Mouse (Mus musculus) layer of hippocampus, postnatal 14 days (tissue): ENCODE data around the gene Ccni. TPM values are rescaled to one million over a fixed set of nuclear protein-coding genes. Genes with fewer than 3 reads are reported as not detected.

Source experiments
- DNase-seq, 2 experiments: peaks; one replicate each; pipeline ENCODE4 v3.0.0; 2021 to 2022; ENCODE audit warnings: low spot score in 2 of 2, mixed read lengths in 1 of 2
- long read RNA-seq, 2 experiments: library from polyadenylated mRNA; stranded (forward); transcript quantifications; one replicate each; pipeline ENCODE4 v2.0.0; 2021
- total RNA-seq, 2 experiments: library from RNA; stranded (reverse); gene quantifications; 2 replicates each; pipeline ENCODE4 v1.2.3; 2021

Gene Ccni
- total RNA-seq: 100 to 1,000 TPM; 327 to 330 TPM
- long read RNA-seq, experiment 1, transcript Ccni-201 (7 exons, 2,804 nt): major isoform, 83 of 98 reads
- long read RNA-seq, experiment 1, partial matches to known transcripts: 5 of 98 reads
- long read RNA-seq, experiment 1, other reads (novel, unspliced or antisense): 10 of 98 reads
- long read RNA-seq, experiment 2, transcript Ccni-201 (7 exons, 2,804 nt): major isoform, 88 of 106 reads
- long read RNA-seq, experiment 2, partial matches to known transcripts: 3 of 106 reads
- long read RNA-seq, experiment 2, other reads (novel, unspliced or antisense): 15 of 106 reads

DNA sequence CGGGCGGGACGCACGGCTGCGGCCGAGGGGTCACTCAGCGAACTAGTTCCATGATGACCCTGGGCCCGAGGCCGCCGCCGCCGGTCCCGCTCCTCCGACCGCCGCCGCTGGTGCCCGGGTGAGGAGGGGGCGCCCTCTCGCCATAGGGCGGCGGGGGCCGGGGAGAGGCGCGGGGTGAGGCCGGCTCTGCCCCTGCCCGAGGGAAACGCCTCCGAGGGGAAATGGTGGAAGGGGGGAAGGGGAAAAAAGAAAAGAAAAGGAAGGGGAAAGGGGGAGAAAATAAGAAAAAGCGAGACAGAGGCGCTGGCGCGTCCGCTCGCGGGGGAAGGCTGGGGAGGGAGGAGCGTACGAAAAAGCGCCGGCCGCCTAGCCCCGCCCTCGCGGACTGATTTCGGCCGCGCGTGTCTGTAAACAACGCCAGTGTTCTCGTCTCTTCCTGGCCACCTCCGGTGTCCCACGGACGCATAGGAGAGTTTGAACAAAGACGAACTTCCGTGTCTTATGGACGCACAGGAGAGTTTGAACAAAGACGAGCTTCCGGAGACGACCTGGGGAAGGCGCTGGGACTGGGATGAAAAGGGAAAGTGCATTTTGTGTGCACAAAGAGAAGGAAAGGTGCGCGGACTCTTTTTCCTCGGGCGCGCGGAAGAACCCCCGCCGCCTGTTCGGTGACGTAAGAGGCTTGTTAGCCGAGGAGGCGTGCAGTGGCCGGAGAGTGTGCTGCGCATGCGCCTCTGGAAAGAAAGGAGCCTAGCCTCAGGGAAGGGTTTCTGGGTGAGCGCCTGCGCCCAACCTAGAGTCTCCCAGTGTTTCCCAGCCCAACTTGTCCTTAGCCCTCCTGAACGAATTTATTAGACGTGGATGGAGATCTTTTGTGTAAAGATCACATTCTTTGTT lies at the start of gene Ccni, which contains the start of gene 2010109A12Rik:
Ccni (minus strand) TSS at position 387 of the 897 bp plus-strand sequence.
2010109A12Rik (plus strand) TSS at position 410 of the 897 bp plus-strand sequence.
- DNase-seq: peak; percentile 95 to 98

DNA sequence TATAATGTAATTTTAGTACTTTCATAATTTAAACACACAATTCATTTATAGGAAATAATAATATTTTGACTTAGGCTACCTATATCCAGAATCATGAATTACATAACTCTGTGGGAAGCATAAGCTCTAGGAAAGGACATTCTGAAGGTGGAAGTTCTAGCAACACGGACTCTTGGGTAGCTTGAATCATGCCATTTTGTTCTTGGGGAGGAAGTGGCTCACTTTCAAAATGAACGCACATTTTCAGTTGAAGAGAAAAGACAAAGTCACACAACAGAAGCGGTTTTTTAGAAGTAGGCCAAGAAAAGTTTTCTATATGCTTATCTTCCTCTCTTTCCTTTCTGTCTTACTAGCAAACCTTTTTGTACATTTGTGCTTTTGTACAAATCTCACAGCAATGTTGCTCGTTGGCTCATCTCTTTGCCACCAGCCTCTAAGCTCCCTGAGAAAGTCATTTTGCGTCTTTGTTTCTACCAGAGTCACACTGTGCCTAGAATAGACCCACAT lies 49.5 kb upstream of the Ccni start:
- no peak for DNase-seq

DNA sequence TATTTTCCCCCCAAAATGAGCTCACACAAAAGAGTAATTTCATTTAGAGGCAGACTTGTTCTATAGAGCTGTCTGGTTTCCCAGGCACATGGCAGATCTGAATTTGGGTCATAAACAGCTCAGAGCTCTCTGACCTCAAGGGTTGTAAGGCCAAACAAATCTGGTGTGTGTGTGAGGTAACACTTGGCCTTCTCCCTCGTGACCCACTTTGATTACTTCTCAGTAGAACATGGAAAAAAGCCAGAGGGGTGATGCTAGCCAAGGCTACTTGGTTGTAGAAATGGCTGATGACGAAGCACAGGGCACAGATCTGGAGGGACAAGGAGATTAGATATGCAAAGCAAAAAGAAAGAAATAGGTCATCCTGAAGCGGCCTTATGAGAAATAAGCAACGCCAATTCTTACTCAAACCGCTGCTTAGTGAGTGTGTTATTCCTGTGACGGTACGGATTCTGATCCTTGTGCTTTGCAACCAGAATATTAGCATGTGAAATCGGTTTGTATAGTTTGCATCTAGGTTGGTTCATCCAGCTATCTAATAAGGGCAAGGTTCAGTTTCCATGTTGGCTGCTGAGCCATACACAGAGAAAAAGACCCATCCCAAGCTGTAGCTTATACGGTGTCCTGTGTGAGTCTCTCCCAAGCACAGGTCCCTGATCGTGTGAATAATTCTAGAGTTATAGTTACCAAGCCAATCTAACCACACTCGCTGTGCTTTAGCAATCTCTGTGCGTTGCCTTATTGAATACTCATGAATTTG lies 44.9 kb upstream of the Ccni start:
- no peak for DNase-seq

DNA sequence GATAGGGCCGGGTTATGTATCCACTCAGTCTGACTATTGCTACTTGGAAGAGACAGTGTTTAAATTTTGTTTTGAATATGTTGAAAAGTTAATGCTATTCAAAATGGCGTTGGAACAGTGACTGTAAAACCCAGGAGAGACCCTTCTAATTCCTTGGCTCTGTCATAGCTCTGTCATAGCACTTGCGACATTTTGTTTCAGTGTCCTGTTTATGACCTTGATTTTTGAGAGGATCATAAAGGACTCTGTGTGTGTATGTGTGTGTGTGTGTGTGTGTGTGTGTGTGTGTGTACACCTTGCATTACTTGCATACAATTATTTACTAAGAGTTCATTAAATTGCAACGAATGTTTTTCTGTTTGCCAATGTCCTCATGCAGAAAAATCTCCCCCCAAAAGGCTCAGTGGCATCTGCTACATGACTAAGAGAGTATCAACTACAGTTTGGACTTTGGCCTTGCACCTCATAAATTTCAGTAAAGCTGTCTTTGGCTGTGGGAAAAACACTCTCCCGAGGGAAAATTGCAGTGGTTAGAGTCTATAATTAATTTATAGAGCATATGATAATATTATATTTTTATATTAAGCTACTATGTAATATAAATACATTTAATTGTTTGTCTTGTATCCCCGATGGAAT lies 43.8 kb upstream of the Ccni start:
- DNase-seq: no peak

DNA sequence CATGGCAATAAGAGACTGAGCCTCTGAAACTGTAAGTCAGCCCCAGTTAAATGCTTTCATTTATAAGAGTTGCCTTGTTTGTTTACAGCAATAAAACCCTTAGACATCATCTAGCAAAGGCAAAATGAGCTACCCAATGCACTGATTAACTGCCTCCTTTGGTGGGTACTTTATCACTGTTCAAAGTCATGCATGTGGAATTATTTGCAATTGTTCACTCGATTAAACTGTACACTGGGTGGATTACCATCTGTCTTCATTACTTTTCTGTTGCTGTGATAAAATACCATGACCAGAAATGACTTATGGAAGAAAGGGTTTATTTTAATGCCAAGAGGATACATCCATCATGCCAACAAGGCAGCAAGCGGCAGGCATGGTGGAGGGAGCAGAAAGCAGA lies 39.0 kb upstream of the Ccni start:
- DNase-seq: no peak

DNA sequence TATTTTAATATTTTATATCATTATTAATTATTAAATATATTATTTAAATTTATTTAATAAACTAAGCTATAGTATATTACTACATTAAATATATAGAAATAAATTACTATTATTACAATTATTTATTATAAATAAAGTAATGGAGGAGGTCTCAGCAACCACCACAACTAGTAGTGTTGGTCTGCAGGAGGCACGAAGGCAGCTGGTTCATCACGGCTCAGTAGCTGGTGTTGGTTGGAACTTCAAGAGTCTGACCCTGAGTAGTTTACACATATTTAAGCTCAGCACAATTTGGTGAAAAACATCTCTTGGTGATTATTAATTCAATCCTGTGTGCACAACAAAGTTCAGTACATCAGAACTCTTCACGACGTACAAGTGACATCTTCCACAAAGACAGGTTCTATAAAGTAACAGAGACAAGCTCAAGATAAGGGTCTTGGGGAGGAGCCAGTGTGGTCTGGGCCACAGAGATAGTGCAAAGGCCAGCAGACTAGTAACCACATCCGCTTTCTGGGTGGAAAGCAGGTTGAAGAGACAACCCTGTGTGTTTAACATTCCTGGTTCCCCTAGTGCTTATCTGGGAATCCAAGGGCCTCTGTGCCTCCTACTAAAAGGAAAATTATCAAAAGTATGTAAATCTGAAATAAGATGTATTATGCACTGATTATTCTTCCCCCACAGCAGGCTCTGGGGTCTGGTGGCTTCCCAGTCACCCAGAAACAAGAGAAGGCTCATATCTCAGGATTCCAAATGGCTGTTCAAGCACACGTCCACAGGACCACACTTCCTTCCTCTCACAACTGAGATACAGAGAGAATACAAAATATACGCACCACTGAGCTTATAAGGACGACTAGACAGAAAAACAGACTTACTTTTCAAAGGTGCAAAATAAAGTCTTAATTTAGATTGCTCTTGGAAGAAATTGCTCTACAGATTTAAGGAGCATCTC lies 33.6 kb upstream of the Ccni start:
- DNase-seq: no peak

DNA sequence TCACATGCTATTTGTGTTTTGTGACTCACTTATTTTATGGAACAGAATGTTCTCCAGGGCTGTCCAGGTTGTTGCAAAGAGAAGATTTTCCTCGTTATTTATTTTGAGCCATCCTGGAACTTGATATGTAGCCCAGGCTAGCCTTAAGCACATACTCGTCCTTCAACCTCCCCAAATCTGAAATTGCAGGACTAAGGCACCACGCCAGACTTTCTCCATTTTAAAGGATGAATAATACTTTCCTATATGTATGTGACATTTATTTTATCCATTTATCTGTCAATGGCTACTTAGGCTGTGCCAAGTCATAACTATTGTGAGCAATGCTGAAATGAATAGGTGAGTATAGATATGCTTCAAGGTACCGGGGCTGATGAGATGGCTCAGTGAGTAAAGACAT lies 30.2 kb upstream of the Ccni start:
- DNase-seq: no peak

DNA sequence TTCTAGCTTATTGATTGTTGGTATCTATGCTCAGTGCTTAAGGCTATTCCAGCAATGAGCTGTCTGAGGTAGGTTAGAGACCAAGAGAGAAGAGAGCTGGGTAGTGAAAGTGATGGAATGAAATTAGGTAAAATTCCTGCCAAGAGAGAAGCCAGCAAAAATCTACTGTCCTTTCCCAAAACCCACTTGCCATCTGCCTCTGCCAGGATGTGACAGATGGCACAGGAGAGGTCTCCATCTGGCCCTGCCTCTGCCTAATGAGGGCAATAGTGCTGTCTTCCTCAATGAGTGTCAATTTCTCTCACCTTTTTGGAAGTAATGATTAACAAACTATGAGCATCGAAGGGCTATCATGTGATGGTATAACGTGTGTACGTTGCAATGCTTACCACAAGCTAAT lies 29.6 kb upstream of the Ccni start:
- peak; percentile 71 to 89 for DNase-seq

DNA sequence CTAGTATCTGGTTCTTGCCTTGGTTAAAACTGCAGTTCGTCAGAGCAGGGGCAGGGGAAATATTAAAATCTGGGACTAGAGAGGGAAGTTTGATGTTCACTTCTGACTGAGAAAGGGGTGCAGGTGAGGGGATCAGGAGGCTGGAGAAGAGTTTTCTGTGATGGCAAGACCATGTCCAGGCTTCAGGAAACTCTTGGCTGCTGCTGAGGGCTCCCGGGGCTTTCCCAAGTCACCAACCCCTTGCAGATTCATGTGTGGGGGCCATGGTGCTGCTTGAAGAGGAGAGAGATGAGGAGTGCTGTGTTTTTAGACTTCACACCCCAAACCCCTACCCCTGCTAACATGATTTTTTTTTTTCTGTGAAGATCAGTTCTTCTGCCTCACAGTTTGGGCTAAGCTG lies 28.3 kb upstream of the Ccni start:
- no peak for DNase-seq

DNA sequence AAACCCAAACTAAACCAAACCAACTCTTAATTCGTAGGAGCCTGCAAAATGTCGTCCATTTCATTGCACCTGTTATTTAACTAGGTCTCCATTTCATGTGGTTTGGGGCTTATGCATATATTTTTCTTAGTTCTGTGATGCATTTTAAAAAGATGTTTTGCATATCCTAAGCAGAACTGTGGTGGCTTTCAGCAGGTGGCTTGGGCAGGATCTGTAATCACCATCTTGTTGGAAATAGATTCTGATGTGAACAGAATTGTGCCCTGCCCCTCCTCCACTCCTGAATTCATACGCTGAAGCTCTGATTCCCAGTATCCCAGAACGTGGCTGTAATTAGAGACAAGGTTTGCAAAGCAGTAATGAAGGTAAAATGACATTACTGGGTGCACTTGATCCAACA lies 27.8 kb upstream of the Ccni start:
- peak in 1 of 2 experiments; percentile 51 for DNase-seq

DNA sequence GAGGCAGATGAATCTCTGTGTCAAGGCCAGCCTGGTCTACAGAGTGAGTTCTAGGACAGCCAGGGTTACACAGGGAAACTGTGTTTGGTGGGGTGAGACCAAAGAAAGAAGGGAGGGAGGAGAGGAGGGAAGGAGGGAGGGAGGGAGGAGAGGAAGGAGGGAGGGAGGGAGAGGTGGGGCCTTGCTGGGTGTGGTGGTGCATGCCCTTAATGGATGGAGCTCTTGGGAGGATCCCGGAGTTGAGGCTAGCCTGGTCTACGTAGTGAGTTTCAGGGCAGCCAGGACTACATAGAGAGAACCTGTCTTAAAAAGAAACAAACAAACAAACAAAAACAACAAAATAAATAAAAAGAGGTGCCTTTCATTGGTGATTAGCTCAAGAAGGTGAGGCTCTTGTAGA lies 26.5 kb upstream of the Ccni start:
- no peak for DNase-seq

DNA sequence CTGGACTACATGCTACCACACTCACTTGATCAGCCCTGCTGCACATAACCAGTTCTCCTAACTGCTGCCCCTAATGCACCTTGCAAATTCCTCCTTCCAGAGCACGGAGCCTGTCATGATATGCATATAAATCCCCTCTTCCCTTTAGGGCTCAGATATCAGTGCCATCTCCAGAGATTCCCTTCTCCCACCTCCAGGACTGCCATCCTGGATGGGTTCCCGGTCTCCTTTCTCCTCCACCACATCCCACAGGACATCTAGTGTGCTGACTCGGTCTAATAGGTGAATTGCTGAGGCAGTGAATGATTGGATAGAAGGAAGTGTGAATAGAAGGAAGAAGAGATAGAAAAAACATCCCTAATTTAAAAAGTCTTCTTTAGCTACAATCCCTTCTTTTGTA lies 25.4 kb upstream of the Ccni start:
- no peak for DNase-seq

DNA sequence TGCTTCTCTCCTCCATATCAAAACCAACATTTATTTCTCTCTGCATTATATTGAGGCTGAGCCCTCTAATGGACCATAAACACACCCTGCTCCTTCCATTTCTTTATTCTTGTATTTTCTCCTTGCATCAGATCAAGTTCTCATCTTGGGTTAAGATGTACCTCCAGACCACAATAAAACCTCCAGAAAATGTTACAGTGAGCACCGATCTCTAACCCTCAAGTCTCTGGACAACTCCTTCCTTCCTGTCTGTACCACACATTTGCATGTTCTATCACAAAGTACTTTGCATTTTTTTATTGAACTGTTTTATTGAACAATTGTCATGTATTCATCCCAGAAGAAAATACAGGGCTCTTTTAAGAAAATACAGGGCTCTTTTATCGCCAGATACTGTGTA lies 23.2 kb upstream of the Ccni start:
- DNase-seq: no peak

DNA sequence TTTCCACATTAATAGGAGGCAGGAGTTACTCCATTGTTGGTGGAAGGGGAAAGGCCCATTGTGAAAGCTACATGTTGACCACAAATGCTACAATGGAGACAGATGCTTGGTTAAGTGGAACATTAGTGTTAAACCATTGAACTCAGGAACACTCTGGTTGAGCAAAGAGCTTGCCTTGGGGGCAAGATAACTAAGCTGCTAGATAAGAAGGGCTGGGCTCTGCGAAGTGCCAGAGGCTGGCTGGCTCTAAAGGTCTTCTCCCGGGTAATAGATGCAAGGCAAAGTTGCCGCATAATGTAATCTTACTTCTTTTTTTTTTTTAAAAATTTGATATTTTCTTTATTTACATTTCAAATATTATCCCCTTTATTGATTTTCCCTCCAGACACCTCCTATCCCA lies 20.9 kb upstream of the Ccni start:
- DNase-seq: no peak

DNA sequence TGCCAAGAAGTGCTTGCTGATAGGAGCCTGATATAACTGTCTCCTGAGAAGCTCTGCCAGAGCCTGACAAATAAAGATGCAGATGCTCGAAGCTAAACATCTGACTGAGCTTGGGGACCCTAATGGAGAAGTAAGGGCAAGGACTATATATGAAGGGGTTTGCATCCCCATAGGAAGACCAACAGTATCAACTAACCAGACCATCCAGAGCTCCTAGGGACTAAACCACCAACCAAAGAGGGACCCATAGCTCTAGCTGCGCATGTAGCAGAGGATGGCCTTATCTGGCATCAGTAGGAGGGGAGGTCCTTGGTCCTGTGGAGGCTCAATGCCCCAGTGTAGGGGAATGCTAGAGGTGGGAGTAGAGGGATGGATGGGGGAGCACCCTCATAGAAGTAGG lies 18.3 kb upstream of the Ccni start:
- DNase-seq: no peak

DNA sequence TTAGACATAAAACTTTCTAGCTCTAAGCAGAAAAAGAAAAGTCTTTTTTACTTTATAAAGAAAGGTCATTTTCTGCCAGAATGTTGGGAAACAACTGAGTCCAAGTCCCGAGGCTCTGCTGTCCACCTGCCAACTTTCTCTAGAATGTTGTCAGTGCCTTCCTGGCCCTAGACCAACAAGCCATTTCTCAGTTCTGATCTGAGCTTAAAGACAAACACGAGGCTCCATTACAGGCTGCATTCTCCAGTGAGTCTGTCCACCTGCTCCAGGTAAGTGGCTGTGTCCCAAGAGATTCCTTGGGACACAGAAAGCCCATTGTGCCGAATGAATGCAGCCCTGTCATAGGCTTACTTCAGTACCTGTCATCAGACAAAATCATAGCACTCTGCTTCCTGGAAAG lies 15.4 kb upstream of the Ccni start:
- DNase-seq: no peak

DNA sequence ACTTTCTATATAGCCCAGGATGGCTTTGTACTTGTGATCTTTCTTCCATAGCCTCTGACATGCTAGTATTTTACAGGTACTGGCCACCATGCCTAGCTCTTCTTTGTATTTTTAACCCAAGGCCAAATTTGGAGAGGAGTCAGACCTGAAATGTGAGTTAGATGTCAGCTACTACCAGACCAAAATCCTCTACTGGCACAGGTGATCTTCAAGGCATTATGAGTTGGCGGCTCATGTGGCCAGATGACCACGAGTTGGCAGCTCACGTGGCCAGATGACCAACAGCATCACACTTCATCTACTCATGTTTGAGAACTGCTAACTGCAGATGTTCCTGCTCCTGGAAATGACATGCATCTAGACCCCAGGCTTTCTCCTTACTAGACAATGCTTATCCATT lies 12.1 kb upstream of the Ccni start:
- DNase-seq: no peak

DNA sequence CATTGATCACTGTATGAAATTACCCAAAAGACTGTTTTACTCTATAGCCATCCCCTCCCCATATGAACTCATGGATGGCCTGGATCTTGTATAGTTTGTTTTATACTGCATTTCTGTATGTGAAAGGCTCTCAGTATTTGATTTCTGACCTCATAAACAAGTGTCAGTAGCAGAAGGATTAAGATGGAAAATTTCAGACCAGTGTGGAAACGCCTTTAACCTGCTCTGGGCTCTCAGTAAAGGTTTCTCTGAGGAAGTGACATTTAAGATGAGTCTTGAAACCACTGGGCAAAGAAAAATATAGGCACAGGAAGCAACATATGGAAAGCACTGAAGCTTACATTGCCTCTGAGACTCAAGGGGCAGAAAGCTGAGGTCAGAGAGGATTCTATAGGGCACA lies 1.3 kb upstream of the Ccni start:
- no peak for DNase-seq

DNA sequence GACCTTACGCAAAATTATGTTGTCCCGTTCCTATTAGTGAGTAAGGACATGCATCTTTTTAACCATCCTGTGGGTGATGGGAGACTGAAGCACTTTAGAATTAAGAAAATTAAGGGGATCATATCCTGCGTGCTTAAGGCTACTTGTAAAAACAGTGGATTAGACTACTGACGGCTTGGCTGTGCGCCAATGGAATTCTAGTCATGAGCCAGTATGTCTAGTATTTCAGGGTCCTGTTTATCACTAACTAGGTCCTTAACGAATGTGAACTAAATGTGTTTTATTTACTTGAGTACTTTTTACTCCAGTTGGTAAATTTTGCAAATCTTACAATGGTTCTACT lies 682 bp upstream of the Ccni start:
- no peak for DNase-seq
